Mouse (Mus musculus) heart, embryonic 13.5 days (tissue): ENCODE results near the gene Rtl8b. TPM values are rescaled to one million over a fixed set of nuclear protein-coding genes. Genes with fewer than 3 reads are reported as not detected.
A peak's percentile ranks its signal among the peaks of the same experiment; 100 is the strongest.
"Not testable (repeated sequence)": the region's sequence is repeated elsewhere in the genome, so short reads cannot be mapped to it uniquely, and the experiment has no call there.

Experiments
- ATAC-seq: fragments of 200-750 bp; cut with Nextera tagmentation; 2 replicates; pipeline ENCODE4 v1.8.0; 2017; ENCODE audit warnings: moderate TSS enrichment; ENCODE audit not compliant: insufficient number of reproducible peaks, low FRiP score, low TSS enrichment; ENCODE audit errors: extremely low read depth
- H3K27ac ChIP-seq: fragments of 300-500 bp; sonication (generic); replicated peaks from 2 replicates; pipeline ENCODE4 v1.5.1; 2015; ENCODE audit warnings: moderate library complexity, mild to moderate bottlenecking, inconsistent platforms
- H3K27me3 ChIP-seq: fragments of 300-500 bp; sonication (generic); replicated peaks from 2 replicates; pipeline ENCODE4 v1.6.1; 2015; ENCODE audit warnings: mild to moderate bottlenecking, inconsistent platforms
- H3K36me3 ChIP-seq: fragments of 300-500 bp; sonication (generic); 2 replicates; pipeline ENCODE4 v1.6.1; 2015; ENCODE audit warnings: mild to moderate bottlenecking, inconsistent platforms
- H3K4me1 ChIP-seq: fragments of 300-500 bp; sonication (generic); 2 replicates; pipeline ENCODE4 v1.6.1; 2015; ENCODE audit warnings: inconsistent platforms
- H3K4me2 ChIP-seq: fragments of 300-500 bp; sonication (generic); 2 replicates; pipeline ENCODE4 v1.6.1; 2015; ENCODE audit warnings: inconsistent platforms, mild to moderate bottlenecking, moderate library complexity
- H3K4me3 ChIP-seq: fragments of 300-500 bp; sonication (generic); 2 replicates; pipeline ENCODE4 v1.5.1; 2015; ENCODE audit warnings: moderate library complexity, mild to moderate bottlenecking, inconsistent platforms
- H3K9ac ChIP-seq: fragments of 300-500 bp; sonication (generic); 2 replicates; pipeline ENCODE4 v1.6.1; 2015; ENCODE audit warnings: inconsistent platforms, mild to moderate bottlenecking, moderate library complexity
- H3K9me3 ChIP-seq: fragments of 300-500 bp; sonication (generic); 2 replicates; pipeline ENCODE4 v1.6.1; 2016; ENCODE audit warnings: inconsistent platforms
- WGBS: fragments of 180-500 bp; shearing (Covaris S2); methylation state at CpG from one replicate; pipeline ENCODE4 v1.1.7; 2015; ENCODE audit warnings: mixed read lengths; 5-methylcytosine and 5-hydroxymethylcytosine counted together
- polyA plus RNA-seq: library from polyadenylated mRNA; unstranded; fragments of >200 nt; fragmentation: Nextera tagmentation; extraction: Ambion mirVana; gene quantifications from 2 replicates; pipeline ENCODE4 v1.2.1, GENCODE M21; 2015

Gene Rtl8b
- polyA plus RNA-seq, 1 experiment from 2014 or later, result 65.3 TPM

DNA sequence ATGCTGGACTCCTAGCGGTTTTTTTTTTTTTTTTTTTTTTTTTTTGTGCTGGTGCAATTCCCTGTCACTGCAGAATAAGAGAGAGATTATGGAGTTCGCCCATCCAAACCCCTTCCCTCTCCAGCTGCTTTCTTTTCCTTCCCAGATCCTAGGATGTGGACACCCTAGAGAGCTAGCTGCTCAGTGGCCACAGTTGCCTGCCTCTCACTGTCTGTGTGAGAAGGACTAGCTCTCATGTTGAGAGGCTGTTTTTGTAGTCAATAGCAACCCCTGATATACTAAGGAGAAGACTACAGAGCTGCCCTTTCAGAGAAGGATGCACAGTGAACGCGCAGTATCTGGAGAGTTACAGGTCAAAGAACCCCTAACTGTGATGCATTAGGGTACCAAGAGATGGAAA lies 488 bp upstream of the Rtl8b start:
- WGBS, result 11% methylated on average over 4 of the region's 4 CpGs
- Histone ChIP-seq H3K9ac (peak overlapping the region; percentile 63), H3K4me3 (peak overlapping the region; percentile 46), H3K4me2 (peak overlapping the region; percentile 59), H3K27ac (peak overlapping the region; percentile 59; the same call in 1 of the 2 replicates)
- H3K4me1 ChIP-seq, ATAC-seq, H3K27me3 ChIP-seq, H3K36me3 ChIP-seq, H3K9me3 ChIP-seq: not testable (repeated sequence)

DNA sequence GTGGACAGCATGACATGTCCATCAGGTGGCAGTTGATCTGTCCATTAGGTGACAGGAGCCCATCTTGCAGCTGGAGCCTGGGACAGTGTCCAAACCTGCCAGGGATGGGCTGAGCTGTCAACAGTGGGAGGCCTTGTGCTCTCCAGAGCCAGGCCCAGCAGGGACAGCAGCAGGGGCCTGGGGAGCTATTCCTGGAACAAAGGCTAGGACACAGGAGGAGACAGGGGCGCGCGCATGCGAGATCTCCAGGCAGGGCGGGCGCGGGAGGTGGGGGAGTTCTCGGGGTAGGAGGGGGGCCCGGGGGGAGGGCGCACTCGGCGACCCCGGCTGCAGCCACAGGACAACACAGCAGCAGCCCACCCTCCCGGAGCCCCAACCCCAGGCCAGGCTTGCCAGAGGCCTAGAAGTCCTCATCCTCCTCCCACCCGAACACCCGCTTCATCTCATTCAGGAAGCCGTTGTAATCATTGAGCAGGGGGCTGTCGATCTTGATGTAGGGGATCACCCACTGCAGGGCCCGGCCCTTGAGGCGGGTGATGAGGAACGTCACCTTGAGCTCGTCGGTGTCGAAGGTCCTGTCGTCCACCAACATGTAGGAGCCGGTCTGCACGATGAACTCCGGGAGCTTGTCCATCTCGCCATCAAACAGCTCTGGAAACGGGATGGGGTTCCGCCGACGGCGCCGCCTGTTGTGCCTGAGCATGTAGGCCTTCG lies 494 bp downstream of the Rtl8b start:
- not testable (repeated sequence) for H3K4me1 ChIP-seq

DNA sequence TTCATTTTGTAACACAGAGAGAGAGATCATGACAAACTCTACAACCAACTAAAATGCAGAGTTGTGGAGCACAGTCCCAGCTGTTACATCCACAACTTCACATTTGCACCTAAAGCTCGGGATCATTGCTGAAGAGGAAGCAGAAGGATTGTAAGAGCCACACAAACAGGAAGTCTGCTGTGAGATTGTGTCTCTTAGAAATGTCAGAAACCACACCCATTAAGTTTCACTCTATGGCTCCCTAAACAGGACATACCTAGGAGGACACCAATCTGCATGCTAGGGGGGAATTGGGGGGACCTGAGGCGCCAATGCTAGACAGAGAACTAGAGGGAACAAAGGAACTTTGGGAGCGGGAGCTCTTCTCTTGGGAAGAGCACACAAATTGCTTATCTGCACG lies 17.3 kb downstream of the Rtl8b start:
- ATAC-seq, H3K4me1 ChIP-seq, H3K9me3 ChIP-seq, H3K36me3 ChIP-seq, H3K4me3 ChIP-seq, H3K27ac ChIP-seq, H3K4me2 ChIP-seq, H3K27me3 ChIP-seq, H3K9ac ChIP-seq: not testable (repeated sequence)
- 44% methylated on average over 4 of the region's 4 CpGs for WGBS

More for the DNA sequence above, 494 bp downstream of the Rtl8b start:
- not testable (repeated sequence) for H3K27me3 ChIP-seq, H3K9me3 ChIP-seq, H3K27ac ChIP-seq, H3K36me3 ChIP-seq
- H3K4me3 ChIP-seq, result peak overlapping the region; percentile 46
- peak overlapping the region; percentile 53 for H3K4me2 ChIP-seq
- peak; percentile 75 for ATAC-seq
- WGBS, result no CpG with 5 or more reads among the region's 36 CpGs
- peak overlapping the region; percentile 59; the same call in 1 of the 2 replicates for H3K9ac ChIP-seq

DNA sequence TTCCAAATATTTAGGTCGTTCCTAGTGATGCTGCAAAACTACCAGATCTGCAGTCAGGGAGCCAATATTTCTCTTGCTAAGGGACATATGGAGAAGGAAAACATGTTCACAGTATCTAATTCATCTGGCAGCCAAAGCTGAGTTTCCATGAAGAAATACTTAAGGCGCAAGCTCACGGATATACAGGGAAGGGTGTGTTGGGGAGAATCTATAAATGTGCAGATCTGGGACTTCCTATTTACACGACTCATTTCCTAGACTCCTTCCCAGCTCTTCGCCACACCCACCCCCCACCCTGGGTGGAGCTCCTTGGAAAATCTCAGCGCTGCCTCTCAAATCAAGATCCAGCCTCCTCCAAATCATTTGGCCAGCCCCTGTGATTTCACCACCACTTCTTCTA lies 24.3 kb downstream of the Rtl8b start:
- no peak for ATAC-seq
- H3K4me2 ChIP-seq, result no peak overlapping the region
- WGBS, result 73% methylated on average over 6 of the region's 6 CpGs
- no peak overlapping the region for H3K27ac ChIP-seq
- H3K4me1 ChIP-seq, result 0 out of 2 replicates have a peak, but pooled peaks cover 4% of the 10 kb centered on the region
- H3K4me3 ChIP-seq, result no peak overlapping the region
- H3K9ac ChIP-seq, result no peak overlapping the region
- no peaks in the 10 kb centered on the region for H3K36me3 ChIP-seq
- no peaks in the 10 kb centered on the region for H3K9me3 ChIP-seq
- no peaks in the 10 kb centered on the region for H3K27me3 ChIP-seq

DNA sequence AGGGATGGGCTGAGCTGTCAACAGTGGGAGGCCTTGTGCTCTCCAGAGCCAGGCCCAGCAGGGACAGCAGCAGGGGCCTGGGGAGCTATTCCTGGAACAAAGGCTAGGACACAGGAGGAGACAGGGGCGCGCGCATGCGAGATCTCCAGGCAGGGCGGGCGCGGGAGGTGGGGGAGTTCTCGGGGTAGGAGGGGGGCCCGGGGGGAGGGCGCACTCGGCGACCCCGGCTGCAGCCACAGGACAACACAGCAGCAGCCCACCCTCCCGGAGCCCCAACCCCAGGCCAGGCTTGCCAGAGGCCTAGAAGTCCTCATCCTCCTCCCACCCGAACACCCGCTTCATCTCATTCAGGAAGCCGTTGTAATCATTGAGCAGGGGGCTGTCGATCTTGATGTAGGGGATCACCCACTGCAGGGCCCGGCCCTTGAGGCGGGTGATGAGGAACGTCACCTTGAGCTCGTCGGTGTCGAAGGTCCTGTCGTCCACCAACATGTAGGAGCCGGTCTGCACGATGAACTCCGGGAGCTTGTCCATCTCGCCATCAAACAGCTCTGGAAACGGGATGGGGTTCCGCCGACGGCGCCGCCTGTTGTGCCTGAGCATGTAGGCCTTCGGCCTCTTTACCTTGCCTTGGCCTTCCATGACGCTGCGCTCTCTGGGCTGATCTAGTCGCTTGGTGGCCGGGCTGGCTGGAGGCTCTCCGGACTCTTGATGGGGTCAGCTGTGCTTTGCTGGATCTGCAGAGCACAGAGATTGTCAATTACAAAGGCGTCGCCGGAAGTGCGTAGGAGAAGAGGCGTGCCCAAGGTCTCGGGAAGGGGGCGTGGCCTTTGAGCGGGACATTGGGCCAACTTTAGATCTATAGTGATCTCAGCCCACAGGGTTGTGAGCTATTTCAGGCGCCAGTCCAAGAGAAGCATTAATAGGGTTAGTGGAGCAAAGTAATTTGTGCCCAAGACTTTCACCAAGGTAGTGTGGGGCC lies 26.9 kb downstream of the Rtl8b start, which contains the start of gene Rtl8a:
Gene Rtl8a, minus strand, starts transcription at position 703 of the 982 bp plus-strand sequence.
- H3K27me3 ChIP-seq, H3K4me1 ChIP-seq, H3K9me3 ChIP-seq, H3K36me3 ChIP-seq: not testable (repeated sequence)
- H3K4me2 ChIP-seq, result peak within 1 kb of the TSS; percentile 59
- peak within 1 kb of the TSS; percentile 78 for H3K27ac ChIP-seq
- 9% methylated on average over 12 of the region's 50 CpGs for WGBS
- H3K4me3 ChIP-seq, result peak within 1 kb of the TSS; percentile 43
- peak; percentile 79 for ATAC-seq
- peak within 1 kb of the TSS; percentile 47; the same call in 1 of the 2 replicates for H3K9ac ChIP-seq

DNA sequence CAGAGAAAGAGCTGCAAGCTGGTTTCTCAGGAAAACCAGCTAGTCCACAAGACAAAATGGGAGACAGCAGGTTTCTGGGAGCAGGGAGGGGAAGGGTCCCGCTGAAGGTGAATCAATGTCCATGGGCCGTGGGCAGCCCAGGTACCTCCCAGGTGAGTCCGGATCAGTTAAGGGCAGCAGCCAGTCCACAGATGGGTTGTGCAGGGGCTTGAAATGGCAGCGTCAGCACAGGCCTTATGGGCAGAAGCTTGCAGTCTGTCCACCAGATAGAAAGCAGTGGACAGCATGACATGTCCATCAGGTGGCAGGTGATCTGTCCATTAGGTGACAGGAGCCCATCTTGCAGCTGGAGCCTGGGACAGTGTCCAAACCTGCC lies 27.6 kb downstream of the Rtl8b start:
- H3K9ac ChIP-seq, result peak overlapping the region; percentile 47; the same call in 1 of the 2 replicates
- 42% methylated on average over 4 of the region's 4 CpGs for WGBS
- not testable (repeated sequence) for ATAC-seq, H3K27ac ChIP-seq, H3K27me3 ChIP-seq, H3K4me1 ChIP-seq, H3K9me3 ChIP-seq, H3K36me3 ChIP-seq
- peak overlapping the region; percentile 59 for H3K4me2 ChIP-seq
- peak overlapping the region; percentile 41 for H3K4me3 ChIP-seq

DNA sequence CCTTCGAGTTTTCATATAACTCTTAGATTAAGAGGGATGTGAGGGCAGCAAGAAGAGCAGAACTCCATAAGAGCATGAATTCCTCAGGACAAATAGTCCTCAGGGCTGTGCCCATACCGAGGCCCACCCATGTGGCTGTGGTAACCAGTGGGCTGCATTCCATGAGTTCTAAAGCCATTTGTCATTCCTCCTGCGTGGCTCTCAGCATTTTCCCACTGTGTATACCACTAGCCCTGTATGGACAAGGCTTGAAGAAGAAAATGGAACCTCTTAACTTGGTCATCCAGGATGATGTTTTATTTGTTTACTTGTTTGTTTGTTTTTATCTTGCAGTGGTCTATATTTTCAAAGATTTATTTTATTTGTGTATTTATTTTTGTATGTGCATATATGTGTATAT lies 32.1 kb downstream of the Rtl8b start:
- H3K9ac ChIP-seq, ATAC-seq, H3K4me1 ChIP-seq, H3K9me3 ChIP-seq, H3K36me3 ChIP-seq, H3K4me2 ChIP-seq, H3K27me3 ChIP-seq, H3K27ac ChIP-seq, H3K4me3 ChIP-seq: not testable (repeated sequence)
- 55% methylated on average over 3 of the region's 3 CpGs for WGBS

Other genes with a start within 250 kb of the Rtl8b start
- not detected in 2 replicates for gene Etd, start 235.5 kb downstream of the Rtl8b start, polyA plus RNA-seq
- gene Rtl8c, start 62.4 kb downstream of the Rtl8b start, polyA plus RNA-seq, result 42.5 and 54.0 TPM in 2 replicates
- not detected in 2 replicates for gene Gm14597, start 61.4 kb downstream of the Rtl8b start, polyA plus RNA-seq
- gene Rtl8a, start 26.7 kb downstream of the Rtl8b start, polyA plus RNA-seq, result 94.3 and 99.2 TPM in 2 replicates
- gene 4930502E18Rik, start 54.4 kb upstream of the Rtl8b start, polyA plus RNA-seq, result 0.33 and 0.40 TPM in 2 replicates
- not detected in 2 replicates for gene 1700013H16Rik, start 87.4 kb upstream of the Rtl8b start, polyA plus RNA-seq
- gene Zfp36l3, start 106.0 kb upstream of the Rtl8b start, polyA plus RNA-seq, result not detected in 2 replicates
- gene Xlr, start 127.3 kb upstream of the Rtl8b start, polyA plus RNA-seq, result 2.4 and 3.3 TPM in 2 replicates